Mouse (Mus musculus) heart, postnatal 0 days (tissue): ENCODE measurements around the gene Pcnx2. TPM values are rescaled to one million over a fixed set of nuclear protein-coding genes. Genes with fewer than 3 reads are reported as not detected.

Experiments
- ATAC-seq: fragments of 200-750 bp; cut with Nextera tagmentation; 2 replicates; pipeline ENCODE4 v1.8.0; 2017; ENCODE audit warnings: low read depth, moderate number of reproducible peaks, moderate library complexity; ENCODE audit not compliant: insufficient read depth
- DNase-seq: peaks from one replicate; pipeline ENCODE4 v3.0.0-alpha.2; 2016; ENCODE audit warnings: low spot score
- H3K27ac ChIP-seq: fragments of 300-500 bp; sonication (generic); 2 replicates; pipeline ENCODE4 v1.5.1; 2014; ENCODE audit warnings: low read depth, mild to moderate bottlenecking
- H3K27me3 ChIP-seq: fragments of 300-500 bp; sonication (generic); 2 replicates; pipeline ENCODE4 v1.6.1; 2014; ENCODE audit warnings: low read length, mixed read lengths; ENCODE audit not compliant: control insufficient read depth, insufficient read depth
- H3K36me3 ChIP-seq: fragments of 300-500 bp; sonication (generic); replicated peaks from 2 replicates; pipeline ENCODE4 v1.6.1; 2014; ENCODE audit warnings: low read length, mixed read lengths; ENCODE audit not compliant: control insufficient read depth, insufficient read depth
- H3K4me1 ChIP-seq: fragments of 300-500 bp; sonication (generic); 2 replicates; pipeline ENCODE4 v1.6.1; 2014; ENCODE audit warnings: antibody characterized with exemption; ENCODE audit not compliant: control insufficient read depth, insufficient read depth
- H3K4me2 ChIP-seq: fragments of 300-500 bp; sonication (generic); 2 replicates; pipeline ENCODE4 v1.6.1; 2014; ENCODE audit warnings: low read depth, mild to moderate bottlenecking, low read length, moderate library complexity
- H3K4me3 ChIP-seq: fragments of 300-500 bp; sonication (generic); 2 replicates; pipeline ENCODE4 v1.5.1; 2014; ENCODE audit warnings: low read depth, low read length
- H3K9ac ChIP-seq: fragments of 300-500 bp; sonication (generic); replicated peaks from 2 replicates; pipeline ENCODE4 v1.6.1; 2014; ENCODE audit warnings: low read depth, low read length, mixed read lengths
- H3K9me3 ChIP-seq: fragments of 300-500 bp; sonication (generic); replicated peaks from 2 replicates; pipeline ENCODE4 v1.6.1; 2016; ENCODE audit warnings: low read length; ENCODE audit not compliant: control insufficient read depth
- CTCF ChIP-seq: IDR thresholded peaks from 2 replicates; pipeline ENCODE4 v1.5.1; 2016; ENCODE audit warnings: antibody characterized with exemption, control low read depth, low read depth
- EP300 ChIP-seq: IDR thresholded peaks from 2 replicates; pipeline ENCODE4 v1.6.1; 2016; ENCODE audit warnings: antibody characterized with exemption, low read depth
- WGBS: fragments of 180-500 bp; shearing (Covaris S2); extraction: QIAGEN DNeasy Blood & Tissue Kit; methylation state at CpG from one replicate; pipeline ENCODE4 v1.1.7; 2014; 5-methylcytosine and 5-hydroxymethylcytosine counted together
- polyA plus RNA-seq: library from polyadenylated mRNA; unstranded; fragments of >200 nt; fragmentation: Nextera tagmentation; extraction: Ambion mirVana; gene quantifications from 2 replicates; pipeline ENCODE4 v1.2.1, GENCODE M21; 2015
- total RNA-seq: library from RNA; depleted of rRNA; stranded (reverse); fragments of >200 nt; gene quantifications from 2 replicates; pipeline ENCODE4 v1.2.3, GENCODE M21; 2014; ENCODE audit warnings: low replicate concordance

Gene Pcnx2
- total and polyA plus RNA-seq, 2 experiments from 2014 or later: 0.04 to 0.16 TPM

- H3K27me3 ChIP-seq: no peaks in the 10 kb centered on the region
- no peak overlapping the region for H3K27ac ChIP-seq
- DNase-seq: no peak
- H3K9me3 ChIP-seq: no peaks in the 10 kb centered on the region
- ATAC-seq: no peak
- TF ChIP-seq EP300 (no peak), CTCF (no peak)
- WGBS: 60% methylated on average over 4 of the region's 4 CpGs
- H3K9ac ChIP-seq: no peak overlapping the region
- no peaks in the 10 kb centered on the region for H3K4me1 ChIP-seq
- H3K4me3 ChIP-seq: no peak overlapping the region
- H3K36me3 ChIP-seq: no peaks in the 10 kb centered on the region
- no peak overlapping the region for H3K4me2 ChIP-seq
Observed at GRCm38 (mm10) chr8:125926636-125927035, 28.5 kb upstream of the Pcnx2 start.

- no peaks in the 10 kb centered on the region for H3K9me3 ChIP-seq
- no peaks in the 10 kb centered on the region for H3K36me3 ChIP-seq
- no peak overlapping the region for H3K9ac ChIP-seq
- no peak overlapping the region for H3K4me2 ChIP-seq
- ATAC-seq: no peak
- no peak overlapping the region for H3K4me3 ChIP-seq
- no peaks in the 10 kb centered on the region for H3K27me3 ChIP-seq
- TF ChIP-seq CTCF (no peak), EP300 (no peak)
- 74% methylated on average over 3 of the region's 3 CpGs for WGBS
- no peaks in the 10 kb centered on the region for H3K4me1 ChIP-seq
- DNase-seq: no peak
- H3K27ac ChIP-seq: no peak overlapping the region
Observed at GRCm38 (mm10) chr8:125922333-125922732, 24.2 kb upstream of the Pcnx2 start.

- TF ChIP-seq EP300 (no peak), CTCF (no peak)
- 60% methylated on average over 9 of the region's 9 CpGs for WGBS
- DNase-seq (no peak), ATAC-seq (no peak)
- H3K4me3 ChIP-seq: no peak overlapping the region
- H3K36me3 ChIP-seq: no peaks in the 10 kb centered on the region
- H3K4me2 ChIP-seq: no peak overlapping the region
- H3K27me3 ChIP-seq: no peaks in the 10 kb centered on the region
- no peaks in the 10 kb centered on the region for H3K4me1 ChIP-seq
- H3K9ac ChIP-seq: no peak overlapping the region
- no peaks in the 10 kb centered on the region for H3K9me3 ChIP-seq
- H3K27ac ChIP-seq: no peak overlapping the region
Observed at GRCm38 (mm10) chr8:125920761-125921160, 22.6 kb upstream of the Pcnx2 start.

DNA sequence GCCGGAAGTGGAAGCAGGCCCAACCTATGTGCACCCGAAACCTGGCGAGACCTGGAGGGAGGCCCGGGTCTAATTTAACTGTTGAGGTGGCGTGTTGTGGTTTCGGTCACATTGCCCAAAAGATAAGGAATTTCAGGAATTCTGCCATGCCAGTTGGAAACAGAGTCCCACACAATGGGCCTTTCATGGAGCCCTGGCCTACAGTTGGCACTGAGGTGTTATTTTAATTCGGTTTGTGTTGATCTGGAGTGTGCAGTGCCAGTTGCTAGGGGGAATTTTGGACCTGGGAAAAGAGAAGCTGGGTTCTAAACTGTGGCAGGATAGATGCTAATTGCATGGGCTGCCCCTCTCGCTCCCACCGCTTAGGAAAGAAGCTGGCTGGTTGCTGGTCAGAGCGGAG is 22.2 kb upstream of the Pcnx2 start:
- Histone ChIP-seq H3K27me3 (no peaks in the 10 kb centered on the region), H3K27ac (no peak overlapping the region), H3K4me2 (no peak overlapping the region), H3K9ac (no peak overlapping the region), H3K4me3 (no peak overlapping the region), H3K36me3 (no peaks in the 10 kb centered on the region), H3K4me1 (no peaks in the 10 kb centered on the region), H3K9me3 (no peaks in the 10 kb centered on the region)
- 88% methylated on average over 10 of the region's 10 CpGs for WGBS
- TF ChIP-seq EP300: no peak
- TF ChIP-seq CTCF: no peak
- DNase-seq (no peak), ATAC-seq (no peak)

GRCm38 (mm10) chr8:125919560-125919959 is 21.4 kb upstream of the Pcnx2 start:
- no peaks in the 10 kb centered on the region for H3K27me3 ChIP-seq
- no peaks in the 10 kb centered on the region for H3K9me3 ChIP-seq
- H3K4me1 ChIP-seq: no peaks in the 10 kb centered on the region
- no peak for ATAC-seq
- H3K4me3 ChIP-seq: no peak overlapping the region
- WGBS: 90% methylated on average over 8 of the region's 8 CpGs
- H3K4me2 ChIP-seq: no peak overlapping the region
- no peak for DNase-seq
- TF ChIP-seq EP300: no peak
- H3K36me3 ChIP-seq: no peaks in the 10 kb centered on the region
- no peak overlapping the region for H3K27ac ChIP-seq
- no peak overlapping the region for H3K9ac ChIP-seq

- H3K9me3 ChIP-seq: no peaks in the 10 kb centered on the region
- ATAC-seq (no peak), DNase-seq (no peak)
- WGBS: 67% methylated on average over 2 of the region's 2 CpGs
- no peak overlapping the region for H3K4me3 ChIP-seq
- H3K27ac ChIP-seq: no peak overlapping the region
- no peaks in the 10 kb centered on the region for H3K4me1 ChIP-seq
- no peaks in the 10 kb centered on the region for H3K27me3 ChIP-seq
- no peak overlapping the region for H3K9ac ChIP-seq
- no peak for TF ChIP-seq EP300
- TF ChIP-seq CTCF: no peak
- no peaks in the 10 kb centered on the region for H3K36me3 ChIP-seq
- H3K4me2 ChIP-seq: no peak overlapping the region
Observed at GRCm38 (mm10) chr8:125918719-125919118, 20.6 kb upstream of the Pcnx2 start.
